Mouse (Mus musculus) testis, adult 2 months (tissue): ENCODE results near the gene Slc25a47. TPM values are rescaled to one million over a fixed set of nuclear protein-coding genes. Genes with fewer than 3 reads are reported as not detected.
"Not testable (repeated sequence)": the region's sequence is repeated elsewhere in the genome, so short reads cannot be mapped to it uniquely, and the experiment has no call there.

ENCODE experiments used
- H3K27ac ChIP-seq: fragments of 200-500 bp; 2 replicates; pipeline ENCODE4 v1.5.1; 2012; ENCODE audit warnings: low read depth, low read length; ENCODE audit not compliant: control insufficient read depth, insufficient read depth
- H3K27me3 ChIP-seq: fragments of 200-500 bp; 2 replicates; pipeline ENCODE4 v1.6.1; 2012; ENCODE audit warnings: mild to moderate bottlenecking, low read length, moderate library complexity; ENCODE audit not compliant: control insufficient read depth, insufficient read depth
- H3K36me3 ChIP-seq: fragments of 200-500 bp; 2 replicates; pipeline ENCODE4 v1.6.1; 2012; ENCODE audit warnings: mild to moderate bottlenecking, low read length; ENCODE audit not compliant: control insufficient read depth, insufficient read depth
- H3K4me1 ChIP-seq: fragments of 200-500 bp; 2 replicates; pipeline ENCODE4 v1.6.1; 2012; ENCODE audit warnings: low read length; ENCODE audit not compliant: control insufficient read depth, insufficient read depth
- H3K4me3 ChIP-seq: fragments of 200-500 bp; 2 replicates; pipeline ENCODE4 v1.5.1; 2012; ENCODE audit warnings: low read depth, mild to moderate bottlenecking, low read length, moderate library complexity, mixed read lengths; ENCODE audit not compliant: control insufficient read depth
- CTCF ChIP-seq: fragments of 200-500 bp; IDR thresholded peaks from 2 replicates; pipeline ENCODE4 v1.5.1; 2012; ENCODE audit warnings: low read depth, mild to moderate bottlenecking, inconsistent platforms, low read length, moderate library complexity; ENCODE audit not compliant: control insufficient read depth, insufficient read depth, insufficient replicate concordance
- POLR2A ChIP-seq: fragments of 200-500 bp; IDR thresholded peaks from 2 replicates; pipeline ENCODE4 v1.6.1; 2012; ENCODE audit warnings: low read depth, mild to moderate bottlenecking, inconsistent platforms, low read length, moderate library complexity; ENCODE audit not compliant: control insufficient read depth
- polyA plus RNA-seq: library from polyadenylated mRNA; depleted of rRNA; stranded (reverse); fragments of >200 nt; gene quantifications from 2 replicates; pipeline ENCODE4 v1.2.3, GENCODE M21; 2012

The Slc25a47 gene
- polyA plus RNA-seq, 1 experiment: 6.8 TPM

DNA sequence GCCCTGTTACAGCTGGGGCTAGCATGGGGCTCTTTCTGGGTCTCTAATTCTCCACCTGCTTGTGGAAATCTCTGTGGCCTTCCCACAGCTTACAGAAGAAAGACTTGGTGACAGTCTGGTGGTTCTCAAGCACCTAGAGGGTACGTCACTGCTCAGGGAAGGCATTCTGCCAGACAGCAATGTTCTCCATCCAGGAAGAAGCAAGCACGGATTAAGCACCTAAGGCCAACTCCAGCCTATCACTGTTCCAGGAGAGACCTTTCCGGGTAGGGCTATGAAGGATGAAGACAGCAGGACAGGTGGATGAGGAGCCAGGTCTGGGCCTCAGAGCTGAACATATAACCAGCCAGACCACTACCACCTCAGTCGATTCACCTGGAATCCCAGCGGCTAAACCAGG, 1.1 kb upstream of the Slc25a47 start:
- no peak overlapping the region; the same call in 1 of the 2 replicates for H3K4me3 ChIP-seq
- no peak overlapping the region for H3K27ac ChIP-seq
- H3K27me3 ChIP-seq: no peaks in the 10 kb centered on the region
- H3K36me3 ChIP-seq: no peaks in the 10 kb centered on the region
- H3K4me1 ChIP-seq: peaks cover 21% of the 10 kb centered on the region
- TF ChIP-seq POLR2A: no peak

DNA sequence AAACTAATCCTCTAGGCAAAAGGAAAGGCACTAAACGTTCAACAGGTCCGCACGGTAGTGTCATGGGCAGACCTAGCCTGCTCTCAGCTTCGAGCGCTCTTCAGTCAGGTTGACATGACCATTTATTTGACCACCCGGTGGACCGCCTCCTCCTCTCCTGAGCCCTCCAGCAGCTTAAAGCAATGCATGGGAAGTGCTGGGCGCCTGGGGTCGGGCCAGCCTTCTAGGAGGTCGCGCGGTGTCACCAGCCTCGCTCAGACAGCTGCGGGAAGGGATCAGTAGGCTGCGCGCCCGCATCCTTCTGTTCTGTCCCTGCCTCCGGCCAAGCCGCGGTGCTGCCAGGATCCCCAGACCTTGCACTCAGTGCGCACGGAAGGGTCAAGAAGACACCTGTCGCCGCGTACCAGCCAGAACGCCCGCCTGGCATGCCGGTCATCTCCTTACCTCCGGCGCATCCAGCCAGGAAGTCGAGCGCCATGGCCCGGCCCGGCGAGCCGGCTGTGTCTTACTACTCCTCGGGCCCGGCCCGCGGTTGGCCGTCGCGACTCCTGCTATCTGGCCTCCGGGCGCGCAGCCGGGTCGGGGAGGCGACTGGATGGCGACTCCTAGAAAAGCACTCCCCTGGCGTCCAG, 522 bp upstream of the Slc25a47 start:
- Histone ChIP-seq H3K36me3 (no peaks in the 10 kb centered on the region), H3K4me1 (peaks cover 21% of the 10 kb centered on the region), H3K4me3 (peak overlapping the region; percentile 85), H3K27me3 (no peaks in the 10 kb centered on the region), H3K27ac (no peak overlapping the region)
- no peak for TF ChIP-seq CTCF
- no peak for TF ChIP-seq POLR2A

DNA sequence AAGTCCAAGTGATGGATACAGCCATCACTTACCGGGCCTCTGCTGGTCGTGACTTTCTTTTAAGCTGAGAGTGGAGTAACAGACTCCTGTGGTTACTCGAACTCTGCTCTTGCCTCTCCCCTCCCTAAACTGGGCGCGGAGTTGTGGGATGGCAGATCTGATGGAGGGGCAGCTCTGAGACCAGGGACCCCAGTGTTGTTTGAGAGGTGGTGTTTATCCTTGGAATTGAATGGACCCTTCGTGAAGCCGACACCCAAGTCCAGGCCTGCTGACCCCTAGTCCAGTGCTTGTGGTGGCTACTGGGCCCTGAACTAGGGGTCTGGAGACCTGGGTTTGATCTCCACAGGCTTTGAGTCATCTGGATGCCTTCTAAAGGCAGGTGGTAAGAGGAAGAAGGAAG, 876 bp downstream of the Slc25a47 start:
- Histone ChIP-seq H3K36me3 (no peaks in the 10 kb centered on the region), H3K27me3 (no peaks in the 10 kb centered on the region), H3K4me3 (peak overlapping the region; percentile 85), H3K27ac (no peak overlapping the region), H3K4me1 (peaks cover 18% of the 10 kb centered on the region)
- no peak for TF ChIP-seq POLR2A
- TF ChIP-seq CTCF: no peak

DNA sequence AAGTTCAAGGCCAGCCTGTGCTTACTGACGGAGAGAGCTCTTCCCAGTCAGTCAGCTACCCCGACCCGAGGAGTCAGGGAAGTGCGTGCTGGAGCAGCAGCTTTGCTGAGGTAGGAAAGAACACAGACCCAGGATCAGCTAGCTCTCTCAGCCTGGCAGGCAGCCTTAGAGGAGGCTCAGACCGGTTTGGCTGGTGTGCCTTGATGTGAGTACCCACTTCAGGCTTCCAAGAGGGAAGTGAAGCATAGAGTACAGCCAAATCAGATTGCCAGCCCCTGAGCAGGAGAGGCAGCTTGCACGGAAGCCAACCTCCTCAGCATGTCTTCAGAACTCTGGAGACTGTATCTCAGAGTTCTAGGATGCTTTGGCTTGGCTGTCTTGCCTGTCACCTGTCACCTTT, 5.3 kb downstream of the Slc25a47 start:
- no peak overlapping the region for H3K27ac ChIP-seq
- H3K4me1 ChIP-seq: peaks cover 7% of the 10 kb centered on the region
- H3K36me3 ChIP-seq: no peaks in the 10 kb centered on the region

DNA sequence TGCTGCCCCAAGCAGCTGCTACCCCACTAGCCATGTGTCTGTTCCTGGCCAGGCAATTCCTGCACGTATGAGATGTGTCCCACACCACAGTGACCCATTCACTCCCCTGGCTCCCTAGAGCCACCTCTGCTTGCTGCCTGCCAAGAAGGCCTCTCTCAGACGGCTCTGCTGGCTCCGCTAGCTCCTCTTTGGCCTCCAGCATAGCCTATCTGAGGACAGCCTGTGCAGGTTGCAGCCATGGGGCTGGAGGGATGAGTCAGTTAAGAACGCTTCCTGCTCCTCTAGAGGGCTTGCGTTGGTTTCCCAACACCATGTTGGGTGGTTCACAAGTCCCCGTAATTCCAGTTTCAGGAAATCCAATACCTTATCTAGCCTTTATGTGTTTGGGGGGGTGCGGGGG, 6.8 kb downstream of the Slc25a47 start:
- Histone ChIP-seq H3K4me1 (no peaks in the 10 kb centered on the region), H3K4me3 (no peak overlapping the region), H3K27ac (no peak overlapping the region), H3K27me3 (no peaks in the 10 kb centered on the region), H3K36me3 (no peaks in the 10 kb centered on the region)
- TF ChIP-seq CTCF (no peak), POLR2A (no peak)

More for the DNA sequence above, 5.3 kb downstream of the Slc25a47 start:
- no peaks in the 10 kb centered on the region for H3K27me3 ChIP-seq
- no peak overlapping the region for H3K4me3 ChIP-seq
- TF ChIP-seq CTCF (no peak), POLR2A (no peak)

DNA sequence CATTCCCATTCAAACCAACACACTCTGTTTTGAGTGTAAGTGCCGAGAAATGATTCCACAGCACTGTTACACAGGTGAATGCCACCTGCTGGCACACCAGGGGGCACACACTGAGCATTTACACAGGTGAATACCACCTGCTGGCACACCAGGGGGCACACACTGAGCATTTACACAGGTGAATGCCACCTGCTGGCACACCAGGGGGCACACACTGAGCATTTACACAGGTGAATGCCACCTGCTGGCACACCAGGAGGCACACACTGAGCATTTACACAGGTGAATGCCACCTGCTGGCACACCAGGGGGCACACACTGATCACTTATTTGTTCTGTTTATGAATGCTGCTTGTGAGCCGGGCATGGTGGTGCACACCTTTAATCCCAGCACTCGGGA, 12.2 kb downstream of the Slc25a47 start:
- H3K4me3 ChIP-seq, H3K36me3 ChIP-seq, H3K27ac ChIP-seq, H3K4me1 ChIP-seq, H3K27me3 ChIP-seq: not testable (repeated sequence)

DNA sequence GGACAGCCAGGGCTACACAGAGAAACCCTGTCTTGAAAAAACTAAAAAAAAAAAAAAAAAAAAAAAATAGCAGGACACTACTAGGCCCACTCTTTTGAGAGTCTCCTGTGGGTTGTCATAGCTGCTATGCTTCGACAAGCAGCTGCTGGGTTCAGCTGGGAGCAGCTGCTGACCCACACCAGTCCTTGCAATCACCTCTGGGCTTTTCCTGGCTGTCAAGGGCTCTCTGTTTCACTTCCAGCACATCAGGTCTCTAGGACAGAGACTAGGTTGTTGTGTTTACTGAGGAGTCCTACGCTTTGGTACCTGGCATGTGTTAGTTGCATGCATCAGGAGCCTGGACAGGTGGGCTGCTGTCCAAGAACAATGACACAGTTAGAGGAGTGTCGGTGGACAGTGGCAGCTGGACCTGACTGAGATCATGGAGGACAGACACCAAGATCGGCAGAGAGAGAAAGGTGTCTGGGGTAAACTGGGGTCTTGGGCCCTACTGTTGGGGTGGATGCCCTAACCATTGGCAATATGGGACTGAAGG, 13.7 kb downstream of the Slc25a47 start:
- Histone ChIP-seq H3K4me1 (peaks cover 5% of the 10 kb centered on the region; the same call in 1 of the 2 replicates), H3K27ac (no peak overlapping the region), H3K36me3 (no peaks in the 10 kb centered on the region), H3K4me3 (no peak overlapping the region), H3K27me3 (no peaks in the 10 kb centered on the region)
- no peak for TF ChIP-seq POLR2A
- TF ChIP-seq CTCF: no peak

DNA sequence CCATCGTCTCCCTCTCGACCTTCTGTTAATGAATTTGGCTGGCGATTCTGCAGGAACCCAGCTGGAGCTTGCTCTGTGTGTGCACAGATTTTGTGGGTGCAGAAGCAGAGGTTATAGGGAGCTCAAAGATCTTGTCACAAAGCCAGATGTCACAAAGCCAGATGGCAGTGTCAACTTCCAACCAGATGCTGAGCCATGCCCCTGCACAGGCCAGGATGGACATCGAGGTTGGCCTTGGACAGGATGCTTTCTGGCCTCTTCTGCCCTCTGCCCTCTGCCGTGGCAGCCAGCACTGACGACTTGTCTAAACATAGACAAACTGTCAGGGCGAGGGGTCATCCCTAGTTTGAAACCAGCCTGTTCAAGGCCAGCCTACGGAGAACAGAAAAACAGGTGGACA, 14.3 kb downstream of the Slc25a47 start:
- Histone ChIP-seq H3K27ac (no peak overlapping the region), H3K4me1 (peaks cover 5% of the 10 kb centered on the region; the same call in 1 of the 2 replicates), H3K4me3 (no peak overlapping the region), H3K36me3 (no peaks in the 10 kb centered on the region), H3K27me3 (no peaks in the 10 kb centered on the region)
- TF ChIP-seq CTCF: no peak
- TF ChIP-seq POLR2A: no peak
